Mouse (Mus musculus): ENCODE measurements around the gene Txndc2. TPM values are rescaled to one million over a fixed set of nuclear protein-coding genes. Genes with fewer than 3 reads are reported as not detected.
A peak's percentile ranks its signal among the peaks of the same experiment; 100 is the strongest.

Gene Txndc2
- total and polyA plus RNA-seq, 3 experiments = 0.12 TPM; not detected in 2

GRCm38 (mm10) chr17:65669061-65669460 is 27.1 kb upstream of the Txndc2 start:
- no peaks in the 10 kb centered on the region; the same call in 1 of the 2 replicates for H3K36me3 ChIP-seq (ENCODE audit: control insufficient read depth, insufficient read depth, low read length)
- H3K27me3 ChIP-seq (ENCODE audit: control insufficient read depth, insufficient read depth, low read length) = no peaks in the 10 kb centered on the region
- intact Hi-C loops (cut with DNase I) = no loop called here
- H3K79me2 ChIP-seq (replicated peaks; ENCODE audit: control insufficient read depth, insufficient read depth, low read length) = no peaks in the 10 kb centered on the region
- DNase-seq = no peak
- TF ChIP-seq EP300 (IDR thresholded peaks at IDR 0.05; ENCODE audit: insufficient read depth, low read depth, low read length) = no peak
- TF ChIP-seq CTCF (IDR thresholded peaks at IDR 0.05) = no peak
- no peak for TF ChIP-seq POLR2A (IDR thresholded peaks at IDR 0.05; ENCODE audit: insufficient read depth, low read depth, low read length)
- no peak overlapping the region for H3K9ac ChIP-seq (ENCODE audit: low read depth, low read length)
- WGBS = 89% methylated on average over 4 of the region's 4 CpGs
- no peak overlapping the region for H3K4me3 ChIP-seq
- no peaks in the 10 kb centered on the region; the same call in 1 of the 2 replicates for H3K4me1 ChIP-seq (ENCODE audit: control insufficient read depth, insufficient read depth, low read length)
- no peak overlapping the region for H3K27ac ChIP-seq

- WGBS = 94% methylated on average over 14 of the region's 14 CpGs
- intact Hi-C loops (cut with DNase I) = no loop called here
- DNase-seq = no peak
These were observed 25.8 kb upstream of the Txndc2 start for GRCm38 (mm10) chr17:65667792-65668191.

GRCm38 (mm10) chr17:65666388-65667161 is 24.6 kb upstream of the Txndc2 start:
- Histone ChIP-seq H3K4me3 (no peak overlapping the region), H3K4me1 (ENCODE audit: control insufficient read depth, insufficient read depth, low read length) (no peaks in the 10 kb centered on the region; the same call in none of the 2 replicates), H3K36me3 (ENCODE audit: control insufficient read depth, insufficient read depth, low read length) (no peaks in the 10 kb centered on the region; the same call in 1 of the 2 replicates), H3K27me3 (ENCODE audit: control insufficient read depth, insufficient read depth, low read length) (no peaks in the 10 kb centered on the region), H3K79me2 (replicated peaks; ENCODE audit: control insufficient read depth, insufficient read depth, low read length) (no peaks in the 10 kb centered on the region), H3K27ac (no peak overlapping the region), H3K9ac (ENCODE audit: low read depth, low read length) (no peak overlapping the region)
- intact Hi-C loops (cut with DNase I) = no loop called here
- peak; percentile 43 to 50 for DNase-seq
- TF ChIP-seq EP300 (IDR thresholded peaks at IDR 0.05; ENCODE audit: insufficient read depth, low read depth, low read length) (0 out of 2 replicates have a peak, but pooled peaks have one; percentile 18), CTCF (IDR thresholded peaks at IDR 0.05) (no peak), POLR2A (IDR thresholded peaks at IDR 0.05; ENCODE audit: insufficient read depth, low read depth, low read length) (no peak)
- whole genome bisulfite sequencing = 61% methylated on average over 17 of the region's 17 CpGs

More at GRCm38 (mm10) chr17:65667792-65668191, 25.8 kb upstream of the Txndc2 start:
- Histone ChIP-seq H3K27ac (no peak overlapping the region), H3K79me2 (replicated peaks; ENCODE audit: control insufficient read depth, insufficient read depth, low read length) (no peaks in the 10 kb centered on the region), H3K9ac (ENCODE audit: low read depth, low read length) (no peak overlapping the region), H3K4me1 (ENCODE audit: control insufficient read depth, insufficient read depth, low read length) (no peaks in the 10 kb centered on the region; the same call in none of the 2 replicates), H3K27me3 (ENCODE audit: control insufficient read depth, insufficient read depth, low read length) (no peaks in the 10 kb centered on the region), H3K36me3 (ENCODE audit: control insufficient read depth, insufficient read depth, low read length) (no peaks in the 10 kb centered on the region; the same call in 1 of the 2 replicates), H3K4me3 (no peak overlapping the region)
- no peak for TF ChIP-seq CTCF (IDR thresholded peaks at IDR 0.05)
- no peak for TF ChIP-seq EP300 (IDR thresholded peaks at IDR 0.05; ENCODE audit: insufficient read depth, low read depth, low read length)
- TF ChIP-seq POLR2A (IDR thresholded peaks at IDR 0.05; ENCODE audit: insufficient read depth, low read depth, low read length) = no peak

- intact Hi-C loops (cut with DNase I) = no loop called here
- 79% methylated on average over 12 of the region's 12 CpGs for WGBS
These were observed 23.9 kb upstream of the Txndc2 start for GRCm38 (mm10) chr17:65665786-65666387.

GRCm38 (mm10) chr17:65663329-65664078 is 21.5 kb upstream of the Txndc2 start:
- intact Hi-C loops (cut with DNase I) = no loop called here
- TF ChIP-seq CTCF (IDR thresholded peaks at IDR 0.05) (no peak), POLR2A (IDR thresholded peaks at IDR 0.05; ENCODE audit: insufficient read depth, low read depth, low read length) (no peak), EP300 (IDR thresholded peaks at IDR 0.05; ENCODE audit: insufficient read depth, low read depth, low read length) (no peak)
- H3K27ac ChIP-seq = no peak overlapping the region

More at GRCm38 (mm10) chr17:65665786-65666387, 23.9 kb upstream of the Txndc2 start:
- Histone ChIP-seq H3K79me2 (replicated peaks; ENCODE audit: control insufficient read depth, insufficient read depth, low read length) (no peaks in the 10 kb centered on the region), H3K27ac (no peak overlapping the region), H3K4me3 (no peak overlapping the region), H3K36me3 (ENCODE audit: control insufficient read depth, insufficient read depth, low read length) (no peaks in the 10 kb centered on the region; the same call in 1 of the 2 replicates), H3K4me1 (ENCODE audit: control insufficient read depth, insufficient read depth, low read length) (no peaks in the 10 kb centered on the region; the same call in none of the 2 replicates), H3K9ac (ENCODE audit: low read depth, low read length) (no peak overlapping the region), H3K27me3 (ENCODE audit: control insufficient read depth, insufficient read depth, low read length) (no peaks in the 10 kb centered on the region)
- TF ChIP-seq EP300 (IDR thresholded peaks at IDR 0.05; ENCODE audit: insufficient read depth, low read depth, low read length) = no peak
- no peak for TF ChIP-seq CTCF (IDR thresholded peaks at IDR 0.05)
- TF ChIP-seq POLR2A (IDR thresholded peaks at IDR 0.05; ENCODE audit: insufficient read depth, low read depth, low read length) = no peak
- DNase-seq = no peak

More at GRCm38 (mm10) chr17:65663329-65664078, 21.5 kb upstream of the Txndc2 start:
- Histone ChIP-seq H3K4me1 (ENCODE audit: control insufficient read depth, insufficient read depth, low read length) (no peaks in the 10 kb centered on the region; the same call in none of the 2 replicates), H3K4me3 (no peak overlapping the region), H3K36me3 (ENCODE audit: control insufficient read depth, insufficient read depth, low read length) (no peaks in the 10 kb centered on the region; the same call in 1 of the 2 replicates), H3K27me3 (ENCODE audit: control insufficient read depth, insufficient read depth, low read length) (no peaks in the 10 kb centered on the region), H3K79me2 (replicated peaks; ENCODE audit: control insufficient read depth, insufficient read depth, low read length) (no peaks in the 10 kb centered on the region), H3K9ac (ENCODE audit: low read depth, low read length) (no peak overlapping the region)
- DNase-seq = no peak
- WGBS = 87% methylated on average over 14 of the region's 14 CpGs
